Mouse (Mus musculus) neutrophil, adult 65 days (primary cell): ENCODE results near the gene Cd44. TPM values are rescaled to one million over a fixed set of nuclear protein-coding genes. Genes with fewer than 3 reads are reported as not detected.

ENCODE experiments used
- total RNA-seq: library from RNA; stranded (reverse); gene quantifications from 2 replicates; pipeline ENCODE4 v1.2.4, GENCODE M21; 2023

The Cd44 gene
- 778 and 872 TPM in 2 replicates for total RNA-seq

GRCm38 (mm10) chr2:102900875-102901827 is at the start of gene Cd44:
Gene Cd44 (minus strand): TSS chr2:102901665.

Other genes with a start within 250 kb of the Cd44 start
- not detected in 2 replicates for gene Slc1a2, start 243.0 kb downstream of the Cd44 start, total RNA-seq
- gene Pdhx, start 171.8 kb upstream of the Cd44 start, total RNA-seq: 5.6 and 6.5 TPM in 2 replicates
- 17.9 and 19.4 TPM in 2 replicates for gene Apip, start 172.0 kb upstream of the Cd44 start, total RNA-seq